Mouse (Mus musculus) effector memory CD4-positive, alpha-beta T cell, adult 5 months (primary cell): ENCODE data around the gene Adap1. TPM values are rescaled to one million over a fixed set of nuclear protein-coding genes. Genes with fewer than 3 reads are reported as not detected.

Experiments
- polyA plus RNA-seq: library from polyadenylated mRNA; unstranded; fragments of 100-300 nt; shearing (Covaris generic); gene quantifications from one replicate; pipeline ENCODE4 v1.2.1, GENCODE M21; 2017

Gene Adap1
- polyA plus RNA-seq: 25.1 TPM

GRCm38 (mm10) chr5:139325395-139325966 is at the start of gene Adap1:
TSS of gene Adap1 (minus strand) at chr5:139325622.

GRCm38 (mm10) chr5:139352317-139352716 is 26.9 kb upstream of the Adap1 start, which contains the start of gene Cyp2w1:
TSS of gene Cyp2w1 (plus strand) at chr5:139352617.

GRCm38 (mm10) chr5:139351134-139351533 is 25.7 kb upstream of the Adap1 start, which contains the start of gene Cox19:
TSS of gene Cox19 (minus strand) at chr5:139351418.

GRCm38 (mm10) chr5:139252081-139252909 is 73.1 kb downstream of the Adap1 start, which contains the start of gene Get4:
TSS of gene Get4 (plus strand) at chr5:139252324.

Other genes with a start within 250 kb of the Adap1 start
- gene Prkar1b, start 175.6 kb downstream of the Adap1 start, polyA plus RNA-seq: 1.0 TPM
- gene Dnaaf5, start 175.4 kb downstream of the Adap1 start, polyA plus RNA-seq: 16.5 TPM
- 39.1 TPM for gene Sun1, start 125.0 kb downstream of the Adap1 start, polyA plus RNA-seq
- gene Get4, start 73.3 kb downstream of the Adap1 start, polyA plus RNA-seq: 90.2 TPM
- gene Cox19, start 25.8 kb upstream of the Adap1 start, polyA plus RNA-seq: 23.1 TPM
- gene Cyp2w1, start 27.0 kb upstream of the Adap1 start, polyA plus RNA-seq: not detected
- gene Gpr146, start 52.1 kb upstream of the Adap1 start, polyA plus RNA-seq: 17.2 TPM
- gene C130050O18Rik, start 79.7 kb upstream of the Adap1 start, polyA plus RNA-seq: not detected
- not detected for gene Gper1, start 97.5 kb upstream of the Adap1 start, polyA plus RNA-seq
- 3.6 TPM for gene 3110082I17Rik, start 134.9 kb upstream of the Adap1 start, polyA plus RNA-seq
- 55.6 TPM for gene Zfand2a, start 158.9 kb upstream of the Adap1 start, polyA plus RNA-seq
- not detected for gene Uncx, start 217.9 kb upstream of the Adap1 start, polyA plus RNA-seq